Mouse (Mus musculus) stomach, embryonic 14.5 days (tissue): ENCODE data around the gene Fut1. TPM values are rescaled to one million over a fixed set of nuclear protein-coding genes. Genes with fewer than 3 reads are reported as not detected.
A peak's percentile ranks its signal among the peaks of the same experiment; 100 is the strongest.

ENCODE experiments used
- ATAC-seq: fragments of 200-750 bp; cut with Nextera tagmentation; 2 replicates; pipeline ENCODE4 v1.8.0; 2017; ENCODE audit warnings: low read depth, moderate TSS enrichment; ENCODE audit not compliant: insufficient number of reproducible peaks, insufficient read depth, low FRiP score
- H3K27ac ChIP-seq: fragments of 300-500 bp; sonication (generic); 2 replicates; pipeline ENCODE4 v1.5.1; 2014; ENCODE audit warnings: mild to moderate bottlenecking, low read length, moderate library complexity, mixed read lengths
- H3K27me3 ChIP-seq: fragments of 300-500 bp; sonication (generic); 2 replicates; pipeline ENCODE4 v1.6.1; 2014; ENCODE audit warnings: low read length, control low read depth, mixed read lengths; ENCODE audit not compliant: control insufficient read depth, insufficient read depth
- H3K36me3 ChIP-seq: fragments of 300-500 bp; sonication (generic); 2 replicates; pipeline ENCODE4 v1.6.1; 2014; ENCODE audit warnings: mild to moderate bottlenecking, control low read depth, low read length, moderate library complexity, mixed read lengths; ENCODE audit not compliant: control insufficient read depth, insufficient read depth
- H3K4me1 ChIP-seq: fragments of 300-500 bp; sonication (generic); 2 replicates; pipeline ENCODE4 v1.6.1; 2014; ENCODE audit warnings: low read length, control low read depth, mixed read lengths; ENCODE audit not compliant: control insufficient read depth, insufficient read depth
- H3K4me2 ChIP-seq: fragments of 300-500 bp; sonication (generic); replicated peaks from 2 replicates; pipeline ENCODE4 v1.6.1; 2014; ENCODE audit warnings: low read depth, low read length, control low read depth
- H3K4me3 ChIP-seq: fragments of 300-500 bp; sonication (generic); 2 replicates; pipeline ENCODE4 v1.5.1; 2014; ENCODE audit warnings: low read depth, low read length, control low read depth
- H3K9ac ChIP-seq: fragments of 300-500 bp; sonication (generic); replicated peaks from 2 replicates; pipeline ENCODE4 v1.6.1; 2014; ENCODE audit warnings: low read depth, mild to moderate bottlenecking, control low read depth, low read length, moderate library complexity, mixed read lengths
- H3K9me3 ChIP-seq: fragments of 300-500 bp; sonication (generic); 2 replicates; pipeline ENCODE4 v1.6.1; 2016; ENCODE audit warnings: low read depth, low read length, control low read depth; ENCODE audit not compliant: control insufficient read depth
- WGBS: fragments of 180-500 bp; shearing (Covaris S2); extraction: QIAGEN DNeasy Blood & Tissue Kit; methylation state at CpG from one replicate; pipeline ENCODE4 v1.1.7; 2014; 5-methylcytosine and 5-hydroxymethylcytosine counted together
- polyA plus RNA-seq: library from polyadenylated mRNA; unstranded; fragments of >200 nt; fragmentation: Nextera tagmentation; extraction: Ambion mirVana; gene quantifications from 2 replicates; pipeline ENCODE4 v1.2.1, GENCODE M21; 2014

Gene Fut1
- polyA plus RNA-seq, 1 experiment from 2014 or later = 0.78 TPM

DNA sequence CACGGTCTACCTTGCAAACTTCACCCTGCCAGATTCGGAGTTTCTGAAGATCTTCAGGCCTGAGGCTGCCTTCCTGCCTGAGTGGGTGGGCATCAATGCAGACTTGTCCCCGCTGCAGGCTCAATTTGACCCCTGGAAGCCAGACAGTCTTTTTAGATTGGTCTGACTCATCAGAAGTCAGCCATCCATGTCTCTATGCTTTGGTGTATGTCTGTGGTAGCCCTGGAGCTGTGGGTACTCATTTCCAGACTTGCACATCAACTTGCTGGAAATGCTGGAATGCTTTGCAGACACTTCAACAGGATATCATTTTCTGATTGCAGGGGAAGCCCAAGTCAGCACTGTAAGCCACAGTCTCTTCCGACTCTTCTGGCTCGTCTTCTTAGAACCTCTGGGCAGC, 2.5 kb downstream of the Fut1 start:
- ATAC-seq = no peak
- no peaks in the 10 kb centered on the region for H3K27me3 ChIP-seq

DNA sequence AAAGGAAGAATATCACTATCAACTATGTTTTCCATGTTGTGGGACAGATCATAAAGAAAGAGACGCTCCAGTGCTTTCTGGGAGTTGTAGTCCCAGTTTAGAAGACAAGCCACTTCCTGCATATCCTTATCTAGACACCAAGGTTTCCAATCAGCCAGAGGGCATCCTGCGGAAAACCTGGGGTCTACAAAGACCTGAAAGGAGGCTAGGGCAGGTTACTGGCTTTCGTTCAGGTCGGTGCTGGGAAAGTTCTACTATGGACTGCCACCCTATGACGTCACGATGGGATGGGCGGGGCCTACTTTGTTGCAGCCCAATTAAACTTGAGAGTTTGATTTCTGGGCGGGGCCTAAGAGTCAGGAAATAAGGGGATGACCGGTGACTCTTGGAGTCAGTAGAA, 4.4 kb downstream of the Fut1 start, which contains the start of gene Izumo1:
Gene Izumo1, plus strand, starts transcription at position 369 of the 400 bp plus-strand sequence.
- Histone ChIP-seq H3K9me3 (no peaks in the 10 kb centered on the region), H3K9ac (no peak within 1 kb of the TSS), H3K36me3 (no peaks in the 10 kb centered on the region), H3K4me2 (no peak within 1 kb of the TSS), H3K4me3 (no peak within 1 kb of the TSS), H3K27me3 (no peaks in the 10 kb centered on the region), H3K27ac (no peak within 1 kb of the TSS), H3K4me1 (peaks cover 6% of the 10 kb centered on the region; the same call in 1 of the 2 replicates)
- no peak for ATAC-seq
- 27% methylated on average over 9 of the region's 9 CpGs for WGBS

More for the DNA sequence above, 2.5 kb downstream of the Fut1 start:
- Histone ChIP-seq H3K9ac (no peak overlapping the region), H3K9me3 (no peaks in the 10 kb centered on the region), H3K4me1 (peaks cover 6% of the 10 kb centered on the region; the same call in 1 of the 2 replicates), H3K4me3 (no peak overlapping the region), H3K27ac (no peak overlapping the region), H3K4me2 (no peak overlapping the region), H3K36me3 (no peaks in the 10 kb centered on the region)
- WGBS = 89% methylated on average over 5 of the region's 5 CpGs

DNA sequence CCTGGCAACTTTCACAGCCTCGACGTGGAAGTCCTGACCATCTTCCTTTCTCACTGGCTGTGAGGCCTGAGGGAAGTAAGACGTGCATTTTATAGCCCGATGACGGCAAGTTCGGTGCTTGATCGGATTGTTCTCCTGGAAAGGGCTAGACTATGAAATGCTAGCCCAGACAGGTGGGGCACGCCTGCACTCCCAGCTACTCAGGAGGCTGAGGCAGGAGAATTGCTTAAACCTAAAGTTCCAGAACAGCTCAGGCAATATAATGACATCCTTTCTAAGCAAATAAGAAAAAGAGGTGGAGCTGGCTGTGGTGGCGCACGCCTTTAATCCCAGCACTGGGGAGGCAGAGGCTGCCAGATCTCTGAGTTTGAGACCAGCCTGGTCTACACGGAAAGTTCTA, 6.4 kb downstream of the Fut1 start:
- ATAC-seq = no peak
- Histone ChIP-seq H3K4me1 (0 out of 2 replicates have a peak, but pooled peaks cover 2% of the 10 kb centered on the region), H3K9me3 (no peaks in the 10 kb centered on the region), H3K9ac (no peak overlapping the region), H3K36me3 (no peaks in the 10 kb centered on the region), H3K27ac (no peak overlapping the region), H3K4me3 (no peak overlapping the region), H3K4me2 (no peak overlapping the region), H3K27me3 (no peaks in the 10 kb centered on the region)
- 95% methylated on average over 11 of the region's 11 CpGs for WGBS

DNA sequence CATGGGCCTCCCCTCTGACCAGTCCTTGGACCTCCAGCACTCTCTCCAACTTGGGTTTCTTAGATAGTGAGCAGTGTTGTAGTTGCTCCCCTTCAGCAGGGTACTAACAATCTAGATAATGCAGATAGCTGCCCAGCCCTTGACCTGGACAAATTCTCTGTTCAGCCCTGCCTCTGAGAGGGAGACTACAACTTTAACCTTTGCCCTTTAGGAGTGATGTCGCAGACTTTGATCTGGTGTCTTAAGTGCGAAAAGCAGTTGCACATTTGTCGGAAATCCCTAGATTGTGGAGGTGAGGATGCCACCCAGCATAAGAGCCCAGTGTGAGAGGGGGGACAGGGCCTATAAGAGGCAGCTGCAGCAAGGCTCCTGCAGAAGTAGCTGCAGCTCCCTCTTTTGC, 7.6 kb downstream of the Fut1 start:
- H3K4me2 ChIP-seq = no peak overlapping the region
- H3K27me3 ChIP-seq = no peaks in the 10 kb centered on the region
- no peak for ATAC-seq
- H3K27ac ChIP-seq = no peak overlapping the region
- H3K36me3 ChIP-seq = no peaks in the 10 kb centered on the region
- 0 out of 2 replicates have a peak, but pooled peaks cover 2% of the 10 kb centered on the region for H3K4me1 ChIP-seq
- no peaks in the 10 kb centered on the region for H3K9me3 ChIP-seq
- H3K9ac ChIP-seq = no peak overlapping the region
- H3K4me3 ChIP-seq = no peak overlapping the region
- WGBS = 72% methylated on average over 3 of the region's 3 CpGs

DNA sequence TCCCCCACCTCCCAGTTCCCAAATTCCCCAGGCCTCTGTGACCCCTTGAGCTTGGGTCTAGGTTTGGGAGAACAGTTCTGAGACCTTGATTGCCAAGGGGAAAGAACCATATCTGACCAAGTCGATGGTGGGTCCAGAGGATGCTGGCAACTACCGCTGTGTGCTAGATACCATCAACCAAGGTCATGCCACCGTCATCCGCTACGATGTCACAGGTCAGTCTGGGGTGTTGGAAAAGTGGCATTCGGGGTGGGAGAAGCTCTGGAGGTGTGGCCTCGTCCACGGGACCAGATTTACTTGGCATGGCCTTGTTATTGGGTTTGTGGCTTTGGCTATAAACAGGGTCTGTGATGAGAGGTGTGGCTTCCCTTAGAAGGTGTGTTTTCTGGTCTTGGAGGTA, 8.4 kb downstream of the Fut1 start:
- H3K4me3 ChIP-seq = no peak overlapping the region
- no peak for ATAC-seq
- no peaks in the 10 kb centered on the region for H3K27me3 ChIP-seq
- no peak overlapping the region for H3K27ac ChIP-seq
- no peaks in the 10 kb centered on the region for H3K36me3 ChIP-seq
- no peak overlapping the region for H3K4me2 ChIP-seq
- 86% methylated on average over 8 of the region's 8 CpGs for WGBS
- no peaks in the 10 kb centered on the region for H3K9me3 ChIP-seq
- 0 out of 2 replicates have a peak, but pooled peaks cover 2% of the 10 kb centered on the region for H3K4me1 ChIP-seq
- no peak overlapping the region for H3K9ac ChIP-seq

DNA sequence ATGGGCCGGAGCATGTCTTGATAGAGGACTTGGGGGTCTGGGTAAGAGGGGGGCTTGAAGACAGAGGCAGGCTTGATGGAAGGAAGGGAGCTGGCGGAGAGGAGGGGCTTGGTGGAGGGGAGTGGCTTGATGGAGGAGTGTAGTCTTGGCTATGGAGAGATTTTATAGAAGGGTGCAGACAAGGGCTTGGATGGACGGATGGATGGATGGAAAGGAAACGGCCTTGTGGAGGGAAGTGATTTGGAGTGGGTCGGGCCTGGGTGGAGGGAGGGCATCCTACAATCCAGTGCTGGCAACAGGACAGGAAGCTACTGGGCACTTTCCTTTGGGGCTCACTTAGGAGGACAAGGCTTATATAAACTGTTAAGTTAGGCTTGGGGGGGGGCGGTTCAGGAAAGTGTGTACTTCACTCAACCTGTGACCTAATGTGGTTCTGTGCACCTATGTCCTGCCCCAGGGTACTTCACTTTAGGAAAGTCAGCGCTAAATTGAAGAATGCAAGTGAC, 9.5 kb downstream of the Fut1 start:
- H3K4me2 ChIP-seq = no peak overlapping the region
- 0 out of 2 replicates have a peak, but pooled peaks cover 2% of the 10 kb centered on the region for H3K4me1 ChIP-seq
- no peaks in the 10 kb centered on the region for H3K9me3 ChIP-seq
- H3K9ac ChIP-seq = no peak overlapping the region
- no peak overlapping the region for H3K27ac ChIP-seq
- no peak overlapping the region for H3K4me3 ChIP-seq
- H3K27me3 ChIP-seq = no peaks in the 10 kb centered on the region
- no peaks in the 10 kb centered on the region for H3K36me3 ChIP-seq
- ATAC-seq = no peak
- 81% methylated on average over 7 of the region's 7 CpGs for WGBS

DNA sequence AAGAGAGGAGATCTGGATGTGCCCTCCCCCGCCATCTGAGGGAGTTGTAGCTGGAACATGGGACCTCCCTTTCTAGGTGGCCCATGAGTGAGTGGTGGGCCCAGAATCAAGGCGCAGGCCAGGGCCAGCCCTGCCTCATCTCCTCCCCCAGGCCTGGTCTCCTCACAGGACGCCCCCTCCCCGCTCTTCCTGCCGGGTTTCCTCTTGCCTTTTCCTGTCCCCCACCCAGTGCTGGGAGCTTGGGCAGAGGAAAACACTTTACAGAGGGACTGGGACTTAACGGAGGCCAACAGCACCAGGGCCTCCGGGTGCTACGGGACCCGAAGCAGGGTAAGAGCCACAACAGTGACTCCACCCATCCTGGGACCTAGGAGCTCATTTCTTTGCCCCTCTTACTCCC, 10.2 kb downstream of the Fut1 start, which contains the start of gene Rasip1:
Gene Rasip1, plus strand, starts transcription at position 228 of the 400 bp plus-strand sequence.
- H3K36me3 ChIP-seq = no peaks in the 10 kb centered on the region
- H3K4me1 ChIP-seq = 0 out of 2 replicates have a peak, but pooled peaks cover 2% of the 10 kb centered on the region
- peak; percentile 15; the same call in 1 of the 2 replicates for ATAC-seq
- H3K9me3 ChIP-seq = no peaks in the 10 kb centered on the region
- peak within 1 kb of the TSS; percentile 72 for H3K9ac ChIP-seq
- H3K27me3 ChIP-seq = no peaks in the 10 kb centered on the region
- H3K27ac ChIP-seq = peak within 1 kb of the TSS; percentile 55
- 74% methylated on average over 9 of the region's 9 CpGs for WGBS
- H3K4me3 ChIP-seq = peak within 1 kb of the TSS; percentile 60
- H3K4me2 ChIP-seq = peak within 1 kb of the TSS; percentile 99

DNA sequence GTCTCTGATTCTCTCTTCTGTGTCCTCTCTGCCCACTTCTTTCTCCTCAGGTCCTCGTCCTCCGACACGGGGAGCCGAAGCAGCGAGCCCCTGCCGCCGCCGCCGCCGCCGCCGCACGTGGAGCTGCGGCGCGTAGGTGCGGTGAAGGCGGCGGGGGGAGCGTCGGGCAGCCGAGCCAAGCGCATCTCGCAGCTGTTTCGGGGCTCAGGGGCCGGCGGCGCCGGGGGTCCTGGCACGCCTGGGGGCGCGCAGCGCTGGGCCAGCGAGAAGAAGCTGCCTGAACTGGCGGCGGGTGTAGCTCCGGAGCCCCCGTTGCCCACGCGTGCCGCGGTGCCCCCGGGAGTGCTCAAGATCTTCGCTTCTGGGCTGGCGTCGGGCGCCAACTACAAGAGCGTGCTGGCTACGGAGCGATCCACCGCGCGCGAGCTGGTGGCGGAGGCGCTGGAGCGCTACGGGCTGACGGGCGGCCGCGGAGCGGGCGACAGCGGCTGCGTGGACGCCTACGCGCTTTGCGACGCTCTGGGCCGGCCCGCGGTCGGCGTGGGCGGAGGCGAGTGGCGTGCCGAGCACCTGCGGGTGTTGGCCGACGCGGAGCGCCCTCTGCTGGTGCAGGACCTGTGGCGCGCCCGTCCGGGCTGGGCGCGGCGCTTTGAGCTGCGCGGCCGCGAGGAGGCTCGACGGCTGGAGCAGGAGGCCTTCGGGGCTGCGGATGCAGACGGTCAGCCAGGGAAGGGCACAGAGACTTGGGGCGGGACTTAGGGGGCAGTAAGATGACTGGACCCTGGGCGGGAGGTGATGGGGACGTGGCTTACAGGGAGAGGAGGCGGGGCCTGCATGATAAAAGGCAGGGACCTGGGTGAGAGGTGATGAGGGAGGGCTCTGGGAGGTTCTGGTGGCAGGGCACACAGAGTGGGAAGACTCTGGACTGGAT, 11.5 kb downstream of the Fut1 start:
- peak overlapping the region; percentile 72 for H3K9ac ChIP-seq
- no peaks in the 10 kb centered on the region for H3K36me3 ChIP-seq
- WGBS = 1% methylated on average over 105 of the region's 105 CpGs
- peak overlapping the region; percentile 60 for H3K4me3 ChIP-seq
- no peaks in the 10 kb centered on the region for H3K27me3 ChIP-seq
- 0 out of 2 replicates have a peak, but pooled peaks cover 2% of the 10 kb centered on the region for H3K4me1 ChIP-seq
- ATAC-seq = peak; percentile 78
- no peaks in the 10 kb centered on the region for H3K9me3 ChIP-seq
- peak overlapping the region; percentile 99 for H3K4me2 ChIP-seq
- peak overlapping the region; percentile 55 for H3K27ac ChIP-seq
